Mouse (Mus musculus) heart, adult 8-10 months (tissue): ENCODE results near the gene Cdc37l1. TPM values are rescaled to one million over a fixed set of nuclear protein-coding genes. Genes with fewer than 3 reads are reported as not detected.
"Not testable (repeated sequence)": the region's sequence is repeated elsewhere in the genome, so short reads cannot be mapped to it uniquely, and the experiment has no call there.

Source experiments
- DNase-seq: peaks from one replicate; pipeline ENCODE4 v3.0.0; 2022; ENCODE audit warnings: low spot score
- total RNA-seq, 4 experiments: library from RNA; stranded (reverse); gene quantifications; 2 replicates each; pipeline ENCODE4 v1.2.4; 2022

Gene Cdc37l1
- total RNA-seq: 10 to 100 TPM; 56.7 to 76.4 (median 64.3) TPM

- peak; percentile 99 for DNase-seq
Observed at GRCm38 (mm10) chr19:28990194-28990589, at the start of gene Cdc37l1. Gene Cdc37l1, plus strand, starts transcription at chr19:28990352.

GRCm38 (mm10) chr19:28941271-28941670 lies 48.9 kb upstream of the Cdc37l1 start:
- no peak for DNase-seq

GRCm38 (mm10) chr19:28946782-28947181 lies 43.4 kb upstream of the Cdc37l1 start:
- no peak for DNase-seq

- no peak for DNase-seq
Observed at GRCm38 (mm10) chr19:28947311-28947710, 42.8 kb upstream of the Cdc37l1 start.

- no peak for DNase-seq
Observed at GRCm38 (mm10) chr19:28951251-28951650, 38.9 kb upstream of the Cdc37l1 start.

GRCm38 (mm10) chr19:28963113-28963512 lies 27.0 kb upstream of the Cdc37l1 start:
- DNase-seq: no peak

GRCm38 (mm10) chr19:28963513-28963841 lies 26.7 kb upstream of the Cdc37l1 start:
- no peak for DNase-seq

GRCm38 (mm10) chr19:28963842-28964551 lies 26.2 kb upstream of the Cdc37l1 start, which contains the start of gene Plpp6:
Gene Plpp6, plus strand, starts transcription at chr19:28963953.
- peak; percentile 81 for DNase-seq

GRCm38 (mm10) chr19:28964552-28964903 lies 25.6 kb upstream of the Cdc37l1 start:
- no peak for DNase-seq

GRCm38 (mm10) chr19:28967652-28968051 lies 22.5 kb upstream of the Cdc37l1 start, which contains the start of gene 4430402I18Rik:
Gene 4430402I18Rik, minus strand, starts transcription at chr19:28967800.
- DNase-seq: no peak

GRCm38 (mm10) chr19:28968178-28968577 lies 22.0 kb upstream of the Cdc37l1 start:
- DNase-seq: no peak

- no peak for DNase-seq
Observed at GRCm38 (mm10) chr19:28969231-28969630, 20.9 kb upstream of the Cdc37l1 start.

- no peak for DNase-seq
Observed at GRCm38 (mm10) chr19:28970251-28970650, 19.9 kb upstream of the Cdc37l1 start.

GRCm38 (mm10) chr19:28974862-28975611 lies 15.1 kb upstream of the Cdc37l1 start:
- peak; percentile 72 for DNase-seq

- no peak for DNase-seq
Observed at GRCm38 (mm10) chr19:28982617-28983016, 7.5 kb upstream of the Cdc37l1 start.

- DNase-seq: no peak
Observed at GRCm38 (mm10) chr19:28989515-28989914, 637 bp upstream of the Cdc37l1 start.

GRCm38 (mm10) chr19:28990590-28991221 lies 554 bp downstream of the Cdc37l1 start:
- DNase-seq: peak; percentile 55

- DNase-seq: no peak
Observed at GRCm38 (mm10) chr19:28991391-28991790, 1.2 kb downstream of the Cdc37l1 start.

GRCm38 (mm10) chr19:28994870-28995269 lies 4.7 kb downstream of the Cdc37l1 start:
- DNase-seq: no peak

GRCm38 (mm10) chr19:28995366-28995765 lies 5.2 kb downstream of the Cdc37l1 start:
- no peak for DNase-seq

- DNase-seq: no peak
Observed at GRCm38 (mm10) chr19:28997976-28998630, 8.0 kb downstream of the Cdc37l1 start.

- not testable (repeated sequence) for DNase-seq
Observed at GRCm38 (mm10) chr19:29000321-29000720, 10.2 kb downstream of the Cdc37l1 start.
